Mouse (Mus musculus): ENCODE data around the gene G6pc3.
"Not testable (repeated sequence)": the region's sequence is repeated elsewhere in the genome, so short reads cannot be mapped to it uniquely, and the experiment has no call there.

Gene G6pc3

DNA sequence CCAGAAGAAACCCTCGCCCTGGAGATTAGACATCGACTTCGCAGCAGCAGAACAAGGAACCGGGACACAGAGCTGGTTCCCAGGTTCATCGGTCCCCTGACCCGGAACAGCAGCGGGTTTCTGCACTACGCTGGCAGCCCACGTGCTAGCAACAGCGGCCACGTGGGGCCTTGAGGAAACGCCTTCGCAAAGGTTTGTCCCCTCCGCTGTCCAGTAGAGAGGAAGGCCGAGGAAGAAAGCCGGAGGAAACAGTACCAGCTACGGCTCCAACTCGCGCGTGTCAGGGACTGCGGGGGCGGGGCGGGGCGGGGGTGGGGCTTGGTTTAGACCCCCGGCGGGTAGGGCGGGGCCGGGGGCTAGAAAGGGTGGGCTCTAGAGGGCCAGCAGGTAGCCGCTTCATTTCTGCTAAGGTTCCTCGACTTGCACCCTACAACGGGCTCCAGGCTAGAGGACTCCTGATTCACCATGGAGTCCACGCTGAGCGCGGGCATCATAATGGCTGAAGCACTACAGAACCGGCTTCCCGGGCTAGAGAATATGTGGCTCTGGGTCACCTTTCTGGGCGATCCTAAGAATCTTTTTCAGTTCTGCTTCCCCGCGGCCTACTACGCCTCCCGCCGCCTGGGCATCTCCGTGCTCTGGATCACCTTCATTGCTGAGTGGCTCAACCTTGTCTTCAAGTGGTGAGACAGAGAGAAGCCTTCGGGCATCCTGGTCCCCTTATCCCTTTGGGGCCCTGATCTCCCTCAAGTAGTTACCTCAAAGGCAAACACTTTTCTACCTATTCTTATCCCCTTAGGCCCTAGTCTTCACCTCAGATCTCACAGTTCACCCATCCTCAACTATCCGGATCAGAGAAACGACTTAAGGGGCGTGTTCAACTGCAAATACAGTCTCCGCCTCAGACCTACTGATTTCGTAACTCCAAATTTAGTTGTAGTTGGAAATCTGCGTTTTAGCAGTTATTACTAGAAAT is at the start of gene G6pc3:
Gene G6pc3 (plus strand): TSS at position 160 of the 976 bp plus-strand sequence.
- peak; percentile 74 to 77 for DNase-seq (ENCODE audit: low spot score in 2 of 2)

DNA sequence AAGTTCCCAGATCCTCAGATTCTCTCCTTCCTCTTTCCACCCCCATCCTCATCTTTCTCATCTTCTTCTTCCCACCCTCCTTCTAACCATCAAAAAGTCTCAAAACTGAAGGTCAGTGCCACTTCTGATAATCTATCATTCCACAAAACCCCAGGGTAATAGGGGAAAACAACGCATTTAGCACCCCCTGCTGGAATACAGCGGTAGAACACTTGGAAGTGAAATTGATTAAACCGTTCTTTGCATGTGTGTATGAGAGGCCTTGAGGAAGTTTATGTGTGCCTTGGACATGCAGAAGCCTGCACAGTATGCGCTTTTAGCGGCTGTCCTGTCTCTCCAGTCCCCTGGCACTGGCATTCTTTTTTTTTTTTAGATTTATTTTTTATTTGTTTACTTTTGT is 48.9 kb upstream of the G6pc3 start:
- peak; percentile 49 to 65 for DNase-seq (ENCODE audit: low spot score in 2 of 2)

DNA sequence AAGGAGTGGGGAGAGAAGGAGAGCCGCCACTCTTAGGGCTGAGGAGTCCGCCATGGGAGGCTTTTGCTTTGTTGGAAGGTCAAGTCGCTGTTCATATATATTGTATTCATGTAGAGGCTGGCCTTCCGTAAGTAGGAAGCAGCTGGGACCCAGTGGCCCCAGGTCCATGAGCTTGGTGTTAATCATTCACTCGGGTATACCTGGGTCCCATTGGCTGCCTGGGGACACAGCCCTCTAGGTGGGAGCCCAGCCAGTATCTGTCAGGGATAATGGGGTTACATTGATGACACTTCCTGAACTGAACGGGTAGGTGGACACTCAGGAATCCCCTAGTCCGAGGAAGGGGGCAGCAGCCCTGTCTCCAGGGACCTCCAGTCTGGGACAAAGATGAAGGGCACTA is 47.1 kb upstream of the G6pc3 start:
- no peak for DNase-seq (ENCODE audit: low spot score in 2 of 2)

DNA sequence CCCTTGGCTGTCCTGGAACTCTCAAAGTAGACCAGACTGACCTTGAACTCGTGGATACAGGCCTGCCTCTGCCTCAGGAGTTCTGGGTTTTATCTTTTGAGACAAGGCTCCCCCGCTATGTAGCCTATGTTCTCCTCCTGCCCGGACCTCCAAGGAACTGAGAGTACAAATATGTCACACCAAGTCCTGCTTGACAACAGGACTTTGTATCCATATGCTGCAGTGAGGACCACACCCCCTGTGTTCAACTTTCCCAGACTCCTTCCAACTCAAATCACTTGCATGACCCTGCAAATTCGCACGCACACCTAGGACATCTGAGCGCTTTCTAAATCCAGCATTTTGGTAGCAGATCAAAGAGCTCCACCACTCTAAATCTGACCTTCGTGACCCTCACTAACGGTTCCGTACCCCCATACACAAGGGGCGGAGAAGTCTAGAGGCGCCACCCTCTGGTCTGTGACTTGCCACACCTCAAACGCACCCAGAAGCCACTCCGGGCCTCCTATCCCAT is 44.4 kb upstream of the G6pc3 start:
- DNase-seq (ENCODE audit: low spot score in 2 of 2): no peak

DNA sequence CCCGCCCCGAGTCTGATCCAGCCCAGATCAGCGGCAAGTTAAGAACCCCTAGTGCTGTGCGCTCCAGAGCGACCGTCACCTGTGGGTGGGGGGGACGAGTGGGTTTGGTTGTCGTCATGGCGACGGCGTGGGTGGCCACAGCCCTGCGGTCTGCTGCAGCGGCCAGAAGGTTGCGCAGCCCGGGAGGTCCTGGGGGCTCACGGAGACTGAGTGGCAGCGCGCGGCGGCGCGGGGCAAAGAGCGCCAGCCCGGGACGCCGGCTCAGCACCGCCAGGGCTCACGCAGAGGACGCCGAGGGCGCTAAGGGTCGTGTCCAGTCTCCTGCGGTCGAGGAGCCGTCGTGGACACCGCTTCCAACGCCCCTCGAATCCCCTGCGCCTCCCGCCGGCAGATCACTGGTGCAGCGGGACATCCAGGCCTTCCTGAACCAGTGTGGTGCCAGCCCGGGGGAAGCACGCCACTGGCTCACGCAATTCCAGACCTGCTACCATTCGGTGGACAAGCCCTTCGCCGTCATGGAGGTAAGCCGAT is 43.9 kb upstream of the G6pc3 start, which contains the start of gene Nags:
Gene Nags (plus strand): TSS at position 43 of the 531 bp plus-strand sequence.
- no peak for DNase-seq (ENCODE audit: low spot score in 2 of 2)

DNA sequence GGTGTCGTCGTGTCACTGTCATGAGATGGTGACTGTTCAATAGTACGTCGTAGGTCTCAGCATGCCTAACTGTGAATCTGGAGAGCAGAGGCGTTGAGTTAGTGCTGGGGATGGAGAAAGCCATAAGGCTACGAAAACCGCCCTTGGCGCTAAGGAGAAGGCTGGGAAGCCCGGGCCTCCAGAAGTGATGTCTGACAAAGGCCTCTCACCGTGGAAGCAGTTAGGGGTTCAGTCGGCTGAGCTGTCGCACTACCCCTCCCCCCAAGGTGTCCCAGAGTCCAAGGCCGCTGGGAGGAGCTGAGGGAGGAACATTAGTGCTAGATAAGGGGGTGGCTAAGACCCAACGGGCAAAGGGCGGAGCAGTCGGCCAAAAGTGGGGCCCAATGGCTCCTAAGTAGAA is 43.4 kb upstream of the G6pc3 start:
- DNase-seq (ENCODE audit: low spot score in 2 of 2): no peak

DNA sequence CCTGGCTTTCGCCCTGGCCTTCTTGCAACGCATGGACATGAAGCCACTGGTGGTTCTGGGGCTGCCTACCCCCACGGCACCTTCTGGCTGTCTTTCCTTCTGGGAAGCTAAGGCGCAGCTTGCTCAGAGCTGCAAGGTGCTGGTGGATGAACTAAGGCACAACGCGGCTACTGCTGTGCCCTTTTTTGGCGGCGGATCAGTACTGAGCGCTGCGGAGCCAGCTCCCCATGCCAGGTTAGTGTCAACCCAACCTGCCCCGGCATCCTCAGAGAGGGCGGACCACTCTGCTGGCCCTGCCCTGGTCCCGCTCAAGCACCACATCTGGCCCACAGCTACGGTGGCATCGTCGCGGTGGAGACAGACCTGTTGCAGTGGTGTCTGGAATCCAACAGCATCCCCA is 42.9 kb upstream of the G6pc3 start:
- DNase-seq (ENCODE audit: low spot score in 2 of 2): no peak

DNA sequence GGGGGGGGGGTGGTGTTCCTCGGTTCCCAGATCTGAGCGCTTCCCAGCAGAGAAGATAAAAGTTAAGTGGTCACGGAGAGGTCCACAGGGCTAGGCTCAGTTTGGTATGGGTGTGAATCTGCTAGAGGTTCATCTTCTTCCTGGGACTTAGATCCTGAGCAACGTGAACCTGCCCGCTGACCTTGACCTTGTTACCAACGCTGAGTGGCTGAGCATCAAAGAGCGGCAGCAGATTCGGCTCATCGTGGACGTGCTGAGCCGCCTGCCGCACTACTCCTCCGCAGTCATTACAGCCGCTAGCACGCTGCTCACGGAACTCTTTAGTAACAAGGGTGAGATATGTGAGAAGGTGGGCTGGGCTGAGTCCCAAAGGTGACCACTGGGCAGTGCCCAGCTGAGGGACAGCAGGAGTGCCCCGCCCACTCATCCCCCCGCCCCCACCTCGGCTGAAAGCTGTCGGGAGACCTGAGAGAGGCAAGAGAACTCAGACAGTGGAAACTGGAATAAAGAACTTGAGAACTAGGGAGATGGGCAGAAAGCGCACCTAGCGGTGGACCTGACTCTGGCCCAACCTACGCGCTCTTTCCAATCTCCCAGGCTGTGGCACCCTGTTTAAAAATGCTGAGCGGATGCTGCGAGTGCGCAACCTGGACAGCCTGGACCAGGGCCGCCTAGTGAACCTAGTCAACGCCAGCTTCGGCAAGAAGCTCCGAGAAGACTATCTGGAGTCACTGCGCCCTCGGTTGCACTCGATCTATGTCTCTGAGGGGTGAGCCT is 42.0 kb upstream of the G6pc3 start:
- DNase-seq (ENCODE audit: low spot score in 2 of 2): no peak

DNA sequence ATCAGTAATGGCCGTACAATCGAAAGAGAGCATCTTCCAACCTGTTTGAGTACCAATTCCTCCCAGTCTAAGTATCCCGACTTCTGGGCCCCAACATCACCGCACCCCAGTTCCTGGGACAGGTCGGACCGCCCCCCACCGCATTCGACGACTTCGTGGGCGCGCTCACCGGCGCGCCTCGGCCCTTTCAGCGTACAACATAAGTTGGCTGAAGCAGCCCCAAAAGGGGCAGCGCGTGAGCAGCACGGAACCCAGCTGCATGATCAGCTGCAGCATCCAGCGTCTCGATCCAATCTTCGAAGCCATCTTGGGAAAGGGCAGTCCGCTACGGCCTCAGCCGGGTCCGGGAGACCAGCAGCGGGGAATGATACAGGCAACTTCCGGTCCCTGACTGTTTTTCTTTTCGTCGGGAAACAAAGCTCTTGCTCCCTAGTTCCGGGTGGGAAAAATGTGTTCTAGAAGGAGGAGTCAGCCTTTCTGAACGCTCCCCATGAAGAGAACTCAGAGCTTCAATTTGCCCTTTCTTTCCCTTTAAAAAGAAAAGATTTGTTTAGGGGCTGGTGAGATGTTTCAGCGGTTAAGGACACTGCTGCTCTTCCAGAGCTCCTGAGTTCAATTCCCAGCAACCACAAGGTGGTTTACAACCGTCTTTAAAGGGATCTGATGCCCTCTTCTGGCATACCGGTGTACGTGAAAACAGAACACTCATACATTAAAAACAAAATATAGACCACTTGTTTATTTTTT is 33.2 kb upstream of the G6pc3 start, which contains the start of gene Tmem101:
Gene Tmem101 (minus strand): TSS at position 366 of the 747 bp plus-strand sequence.
- peak; percentile 77 to 85 for DNase-seq (ENCODE audit: low spot score in 2 of 2)

DNA sequence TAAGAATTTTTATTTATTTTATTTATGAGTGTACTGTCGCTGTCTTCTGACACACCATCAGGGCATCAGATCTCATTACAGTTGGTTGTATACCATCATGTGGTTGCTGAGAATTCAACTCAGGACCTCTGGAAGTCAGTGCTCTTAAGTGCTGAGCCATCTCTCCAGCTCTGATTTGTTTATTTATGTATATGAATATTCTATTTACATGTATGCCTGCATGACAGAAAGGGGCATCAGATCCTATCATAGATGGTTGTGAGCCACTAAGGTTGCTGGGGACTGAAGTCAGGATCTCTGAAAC is 32.7 kb upstream of the G6pc3 start:
- no peak for DNase-seq (ENCODE audit: low spot score in 2 of 2)

DNA sequence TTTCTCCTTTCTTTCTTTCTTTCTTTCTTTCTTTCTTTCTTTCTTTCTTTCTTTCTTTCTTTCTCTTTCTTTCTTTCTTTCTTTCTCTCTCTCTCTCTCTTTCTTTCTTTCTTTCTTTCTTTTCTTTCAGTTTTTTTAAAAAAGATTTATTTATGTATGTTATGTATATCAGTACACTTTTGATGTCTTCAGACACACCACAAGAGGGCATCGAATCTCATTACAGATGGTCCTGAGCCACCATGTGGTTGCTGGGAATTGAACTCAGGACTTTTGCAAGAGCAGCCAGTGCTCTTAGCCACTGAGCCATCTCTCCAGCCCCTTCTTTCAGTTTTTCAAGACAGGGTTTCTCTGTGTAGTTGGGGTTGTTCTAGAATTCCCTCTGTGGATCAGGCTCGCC is 31.4 kb upstream of the G6pc3 start:
- not testable (repeated sequence) for DNase-seq (ENCODE audit: low spot score in 2 of 2)

DNA sequence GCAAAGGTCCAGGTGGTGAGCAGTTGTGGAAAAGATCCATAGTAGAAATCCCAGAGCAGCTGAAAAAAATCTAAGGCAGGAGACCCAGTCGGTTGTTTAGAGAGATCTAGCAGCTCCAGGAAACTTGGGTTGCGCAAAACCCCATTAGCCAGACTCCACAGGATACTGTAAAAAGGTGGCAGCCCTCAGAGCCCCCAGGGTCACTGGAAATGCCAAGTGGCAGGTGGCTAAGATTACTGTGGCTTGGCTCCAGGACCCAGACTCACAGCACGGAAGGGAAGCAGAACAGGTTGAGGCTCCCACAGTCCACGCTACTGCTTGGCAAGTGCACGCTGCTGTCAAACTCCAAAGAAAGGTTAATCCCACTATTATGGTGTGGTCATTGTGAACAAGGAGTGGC is 29.6 kb upstream of the G6pc3 start:
- no peak for DNase-seq (ENCODE audit: low spot score in 2 of 2)

DNA sequence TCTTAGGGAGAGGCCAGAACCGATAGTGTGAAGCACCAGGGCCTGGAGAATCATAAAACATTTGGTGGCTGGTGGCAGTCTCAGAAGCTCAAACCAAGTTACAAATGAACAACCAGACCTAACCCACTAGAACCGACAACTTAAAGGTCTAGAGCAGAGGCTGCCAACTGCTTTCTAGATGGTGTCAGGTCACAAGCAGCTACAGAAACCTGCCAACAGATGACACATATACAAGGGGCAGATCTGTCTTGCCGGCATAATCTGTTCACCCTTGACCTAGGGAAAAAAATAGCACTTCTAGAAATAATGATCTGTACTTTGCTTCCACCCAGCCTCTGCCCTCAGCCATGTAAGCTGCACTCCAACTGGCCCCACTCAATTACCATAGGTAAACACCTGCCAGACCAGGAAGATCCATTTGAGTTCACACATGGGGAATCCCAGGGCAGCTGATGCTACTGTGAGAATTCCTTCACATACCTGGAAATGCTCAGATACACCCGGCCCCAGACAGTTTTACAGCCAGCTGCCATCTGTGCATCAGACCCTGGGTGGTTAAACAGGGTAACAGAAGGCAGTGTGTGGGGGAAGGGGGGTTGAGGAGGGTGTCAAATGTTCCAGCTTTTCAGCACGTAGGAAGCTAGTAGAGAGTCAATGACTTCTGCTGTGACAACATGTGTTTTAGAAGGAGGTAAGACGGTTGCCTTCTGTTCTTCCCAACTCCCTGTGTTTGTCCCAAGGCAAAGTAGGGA is 23.3 kb upstream of the G6pc3 start:
- no peak for DNase-seq (ENCODE audit: low spot score in 2 of 2)

DNA sequence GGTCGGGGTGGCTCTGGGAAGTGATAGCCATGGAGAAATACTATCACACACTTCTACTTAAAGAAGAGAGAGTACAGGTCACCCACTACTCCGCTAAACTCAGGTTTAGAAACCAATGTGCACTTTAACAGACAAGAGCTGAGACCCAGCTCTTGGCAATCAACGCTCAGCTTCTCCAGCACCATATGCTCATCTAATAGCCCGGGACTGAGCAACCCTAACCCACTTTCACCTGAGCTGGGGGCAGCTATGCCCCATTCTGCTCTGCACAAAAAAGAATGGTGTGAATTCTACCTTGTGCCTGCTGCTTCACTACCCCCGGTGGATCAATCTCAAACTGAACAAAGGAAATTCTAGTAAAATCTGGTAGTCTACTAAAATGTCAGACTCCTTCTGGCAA is 21.9 kb upstream of the G6pc3 start:
- DNase-seq (ENCODE audit: low spot score in 2 of 2): no peak

DNA sequence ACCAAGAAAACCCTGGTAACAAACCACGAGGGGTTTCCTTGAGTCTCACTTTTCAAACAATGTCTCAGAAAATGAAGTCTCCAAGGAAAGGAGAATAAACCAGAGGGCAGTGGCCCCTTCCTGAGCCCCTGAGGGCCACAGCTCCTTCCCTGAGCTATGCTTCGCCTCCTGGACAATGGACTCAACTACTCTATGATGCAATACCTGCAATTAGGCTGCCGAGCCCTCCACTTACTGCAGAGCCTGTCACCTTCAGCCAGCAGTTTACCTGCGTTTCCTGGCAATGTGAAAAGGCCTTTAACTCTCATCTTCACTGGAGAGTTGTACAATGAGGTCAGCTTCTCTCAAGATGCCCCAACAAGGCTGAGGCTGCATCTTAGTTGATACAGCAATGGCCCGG is 20.7 kb upstream of the G6pc3 start:
- no peak for DNase-seq (ENCODE audit: low spot score in 2 of 2)

DNA sequence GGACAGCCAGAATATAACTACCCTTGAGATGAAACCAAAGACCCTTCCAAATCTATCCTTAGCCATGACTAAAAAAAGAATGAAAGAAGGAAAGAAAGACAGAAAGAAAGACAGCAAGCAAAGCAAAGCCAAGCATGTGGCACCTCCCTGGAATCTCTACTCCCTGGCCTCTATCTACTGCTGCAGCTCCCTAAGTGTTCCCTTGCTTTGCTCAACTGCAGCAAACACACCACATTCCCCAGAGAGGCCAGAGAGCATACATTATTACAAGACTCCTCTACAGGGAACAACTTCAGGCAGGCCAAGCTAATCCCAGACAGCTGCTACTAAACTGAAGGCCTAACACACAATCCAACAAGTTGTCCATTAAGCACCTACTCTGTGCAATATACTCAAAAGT is 9.6 kb upstream of the G6pc3 start:
- DNase-seq (ENCODE audit: low spot score in 2 of 2): no peak

DNA sequence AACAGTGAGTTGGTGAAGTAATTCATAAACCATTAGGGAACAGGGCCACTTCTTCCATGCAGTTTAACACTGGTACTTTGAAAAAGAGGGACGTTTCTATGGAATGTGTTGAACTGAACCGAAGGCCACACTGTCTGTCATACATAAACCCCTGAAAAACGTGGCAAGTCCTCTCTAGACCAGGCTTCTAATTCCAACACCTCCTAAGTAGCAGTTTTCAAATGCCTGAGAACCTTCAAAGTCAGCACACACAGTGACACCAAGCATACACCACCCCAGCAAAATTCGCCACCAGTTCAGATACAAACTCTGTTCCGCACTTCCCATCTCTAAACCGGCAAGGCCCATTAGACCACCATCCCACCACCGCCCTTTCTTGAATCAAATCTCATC is 5.2 kb upstream of the G6pc3 start:
- DNase-seq (ENCODE audit: low spot score in 2 of 2): no peak

DNA sequence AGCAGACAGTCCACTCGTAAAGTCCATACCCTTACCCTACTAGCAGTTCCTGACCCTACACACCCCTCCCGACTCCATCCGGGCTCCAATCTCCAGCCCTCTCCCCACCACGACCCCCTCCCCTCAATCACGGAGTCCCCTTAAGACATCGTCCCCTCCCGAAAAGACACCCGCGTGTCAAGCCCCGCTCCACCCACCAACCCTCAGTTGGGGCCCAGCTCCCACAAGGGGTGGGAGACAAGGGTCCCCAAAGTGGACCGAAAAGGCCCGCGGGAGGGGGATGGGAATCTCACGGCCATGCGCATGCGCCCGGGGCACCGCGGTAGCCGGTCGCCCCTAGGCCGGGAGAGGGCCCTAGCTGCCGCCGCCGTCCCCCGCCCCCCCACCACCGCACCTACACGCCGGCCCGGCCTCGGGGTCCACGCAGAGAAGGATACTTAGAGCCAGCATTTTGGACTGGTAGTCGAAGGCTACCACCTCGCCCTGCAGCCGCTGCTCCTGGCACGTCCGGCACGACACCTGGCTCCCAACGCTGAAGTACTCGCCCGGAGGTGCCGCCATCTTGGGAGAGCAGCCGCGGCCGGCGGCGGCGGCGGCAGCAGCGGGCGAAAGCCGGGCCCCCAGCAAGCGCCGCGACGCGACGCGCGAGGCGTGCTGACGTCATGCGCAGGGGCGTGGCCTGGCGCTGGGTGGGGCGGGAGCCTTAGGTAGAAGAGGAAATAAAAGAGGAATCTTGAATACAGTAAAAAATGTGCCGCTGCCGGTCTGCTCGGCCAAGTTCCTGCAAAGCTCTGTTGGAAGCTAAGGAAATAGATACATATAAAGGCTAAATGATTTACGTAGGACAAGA is 4.5 kb upstream of the G6pc3 start, which contains the start of gene Lsm12:
Gene Lsm12 (minus strand): TSS at position 651 of the 850 bp plus-strand sequence.
- DNase-seq (ENCODE audit: low spot score in 2 of 2): peak; percentile 94 to 96

DNA sequence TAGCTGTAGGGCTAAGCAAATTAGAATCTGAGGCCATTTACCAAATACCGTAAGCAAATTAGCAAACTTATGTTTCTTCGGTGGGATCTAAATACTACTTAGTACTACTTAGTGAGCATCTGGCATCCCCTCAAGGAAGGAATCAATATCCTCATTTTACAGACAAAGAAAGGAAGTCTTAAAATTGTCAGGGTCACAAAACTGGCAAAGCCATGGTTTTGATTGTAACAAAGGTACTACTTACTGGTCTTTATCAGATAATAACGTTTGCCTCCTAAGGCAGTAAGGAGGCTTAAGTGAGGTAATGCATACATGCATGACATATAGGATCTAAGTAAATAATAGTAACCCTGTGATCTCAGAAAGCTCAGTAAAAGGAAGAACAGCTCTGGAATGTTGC is 3.7 kb upstream of the G6pc3 start:
- no peak for DNase-seq (ENCODE audit: low spot score in 2 of 2)

DNA sequence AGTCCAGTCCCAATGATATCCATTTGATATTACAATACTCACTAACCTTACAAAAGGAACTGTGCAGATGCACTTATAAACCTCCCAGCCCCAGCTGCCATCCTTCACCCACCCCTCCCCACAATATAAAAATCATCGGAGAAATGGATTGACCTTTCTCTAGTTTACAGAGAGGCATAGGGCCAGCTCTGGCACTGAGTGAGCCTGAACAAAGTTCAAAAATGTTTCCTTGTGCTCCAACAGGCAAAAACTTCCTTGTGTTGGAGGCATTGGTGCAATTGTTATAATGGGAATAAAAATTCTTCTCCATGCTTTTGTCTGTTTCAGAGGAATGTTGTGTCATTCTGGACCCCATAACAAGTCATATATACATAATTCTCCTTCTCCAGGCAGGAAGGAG is 3.2 kb upstream of the G6pc3 start:
- DNase-seq (ENCODE audit: low spot score in 2 of 2): no peak
